Mouse (Mus musculus) adrenal gland, postnatal 4 days (tissue): ENCODE results near the gene Ufsp2. TPM values are rescaled to one million over a fixed set of nuclear protein-coding genes. Genes with fewer than 3 reads are reported as not detected.

Source experiments
- DNase-seq, 2 experiments: peaks; one replicate each; pipeline ENCODE4 v3.0.0; 2021 to 2022; ENCODE audit warnings: low spot score in 2 of 2, mixed read lengths in 2 of 2
- total RNA-seq, 2 experiments: library from RNA; stranded (reverse); gene quantifications; 2 replicates each; pipeline ENCODE4 v1.2.3; 2021

Ufsp2 gene
- total RNA-seq, 2 experiments from 2014 or later, result 54.4 to 55.5 TPM

GRCm38 (mm10) chr8:46010746-46011680 is 35.7 kb downstream of the Ufsp2 start:
- no peak for DNase-seq

GRCm38 (mm10) chr8:46022203-46022602 is 46.9 kb downstream of the Ufsp2 start:
- no peak for DNase-seq

- DNase-seq, result no peak
Measured at GRCm38 (mm10) chr8:46022758-46023157, 47.4 kb downstream of the Ufsp2 start.

GRCm38 (mm10) chr8:46024392-46024791 is 49.1 kb downstream of the Ufsp2 start:
- DNase-seq, result no peak

DNA sequence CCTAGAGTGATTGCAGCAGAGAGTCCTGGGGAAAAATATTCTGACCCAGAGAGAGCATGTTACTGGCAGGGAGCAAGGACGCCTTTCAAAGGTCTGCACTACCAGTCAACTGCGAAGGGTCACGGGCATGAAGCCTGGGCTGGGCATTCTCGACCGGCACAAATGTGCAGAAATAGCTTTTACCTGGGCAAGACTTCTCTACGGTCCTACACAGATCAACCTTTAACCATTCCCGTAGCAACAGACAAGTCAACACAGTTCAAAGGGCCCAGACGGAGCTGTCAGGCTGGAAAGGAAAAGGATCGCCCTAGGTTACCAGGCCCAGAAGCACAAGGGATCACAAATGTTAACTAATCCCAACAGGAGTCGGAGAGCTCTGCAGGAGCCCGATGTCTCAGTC is 60.9 kb downstream of the Ufsp2 start:
- DNase-seq, result no peak

- DNase-seq, result no peak
Measured at GRCm38 (mm10) chr8:46039666-46040065, 64.3 kb downstream of the Ufsp2 start.

- DNase-seq, result no peak
Measured at GRCm38 (mm10) chr8:46040260-46040659, 64.9 kb downstream of the Ufsp2 start.

Other genes starting within 250 kb of the Ufsp2 start
- gene Pdlim3, start 90.1 kb upstream of the Ufsp2 start, total RNA-seq, result 10 to 100 TPM; 11.0 to 23.2 TPM
- not detected for gene Ccdc110, start 40.9 kb upstream of the Ufsp2 start, total RNA-seq
- gene 1700029J07Rik, start 276 bp upstream of the Ufsp2 start, total RNA-seq, result 1 to 10 TPM; 3.6 to 3.9 TPM
- under 1 TPM; 0.28 to 0.51 TPM for gene Lrp2bp, start 23.8 kb downstream of the Ufsp2 start, total RNA-seq
- gene Ankrd37, start 30.2 kb downstream of the Ufsp2 start, total RNA-seq, result 1 to 10 TPM; 2.3 TPM
- gene Cfap97, start 176.2 kb downstream of the Ufsp2 start, total RNA-seq, result 10 to 100 TPM; 24.4 to 26.8 TPM
- 10 to 100 TPM; 19.2 to 20.6 TPM for gene Snx25, start 176.6 kb downstream of the Ufsp2 start, total RNA-seq
- 100 to 1,000 TPM; 273 to 285 TPM for gene Slc25a4, start 235.8 kb downstream of the Ufsp2 start, total RNA-seq